Mouse (Mus musculus) ovary, adult 2 months (tissue): ENCODE measurements around the gene Gm1110. TPM values are rescaled to one million over a fixed set of nuclear protein-coding genes. Genes with fewer than 3 reads are reported as not detected.

Experiments used
- polyA plus RNA-seq: library from polyadenylated mRNA; depleted of rRNA; stranded (reverse); fragments of >200 nt; gene quantifications from 2 replicates; pipeline ENCODE4 v1.2.3, GENCODE M21; 2012; rRNA removed

Gene Gm1110
- not detected in 2 replicates for polyA plus RNA-seq

GRCm38 (mm10) chr9:26922909-26923526, at the start of gene Gm1110:
Gene Gm1110 (minus strand): TSS chr9:26923111.

GRCm38 (mm10) chr9:26860751-26861150, 62.2 kb downstream of the Gm1110 start, which contains the start of gene Glb1l3:
Gene Glb1l3 (minus strand): TSS chr9:26860890.

Other genes starting within 250 kb of the Gm1110 start
- gene B3gat1, start 189.4 kb downstream of the Gm1110 start, polyA plus RNA-seq: 0.60 and 1.2 TPM in 2 replicates
- 15.8 and 17.8 TPM in 2 replicates for gene Glb1l2, start 116.6 kb downstream of the Gm1110 start, polyA plus RNA-seq
- 1.8 and 2.5 TPM in 2 replicates for gene Glb1l3, start 62.2 kb downstream of the Gm1110 start, polyA plus RNA-seq
- gene Acad8, start 76.5 kb upstream of the Gm1110 start, polyA plus RNA-seq: 26.1 and 41.6 TPM in 2 replicates
- gene Thyn1, start 76.6 kb upstream of the Gm1110 start, polyA plus RNA-seq: 6.9 and 7.2 TPM in 2 replicates
- 65.0 and 85.9 TPM in 2 replicates for gene Vps26b, start 107.0 kb upstream of the Gm1110 start, polyA plus RNA-seq
- gene Ncapd3, start 107.1 kb upstream of the Gm1110 start, polyA plus RNA-seq: 17.1 and 25.0 TPM in 2 replicates
- gene Jam3, start 232.3 kb upstream of the Gm1110 start, polyA plus RNA-seq: 51.9 and 54.3 TPM in 2 replicates